Mouse (Mus musculus) CH12.LX (cell line): ENCODE data around the gene Mrps35. TPM values are rescaled to one million over a fixed set of nuclear protein-coding genes. Genes with fewer than 3 reads are reported as not detected.

Source experiments
- DNase-seq: peaks from one replicate; pipeline ENCODE4 v3.0.0-alpha.2; 2013; ENCODE audit errors: extremely low read depth
- H3K27ac ChIP-seq: 2 replicates; pipeline ENCODE4 v1.5.1; 2012; ENCODE audit warnings: low read depth, mild to moderate bottlenecking, control low read depth, moderate library complexity; ENCODE audit not compliant: insufficient read depth
- H3K27me3 ChIP-seq: replicated peaks from 2 replicates; pipeline ENCODE3; 2012; ENCODE audit warnings: inconsistent platforms
- H3K36me3 ChIP-seq, 2 experiments: replicated peaks in 1 of 2; 2 replicates each; pipeline versions ENCODE3 to v1.6.1; 2012; ENCODE audit warnings: inconsistent platforms in 1 of 2, low read length in 1 of 2, mild to moderate bottlenecking in 1 of 2, mixed read lengths in 1 of 2, moderate library complexity in 1 of 2; ENCODE audit not compliant: control insufficient read depth in 1 of 2, insufficient read depth in 1 of 2
- H3K4me1 ChIP-seq, 2 experiments: 2 replicates each; pipeline ENCODE4 v1.6.1; 2012; ENCODE audit warnings: inconsistent platforms in 1 of 2, moderate library complexity in 1 of 2; ENCODE audit not compliant: insufficient read depth in 2 of 2, control insufficient read depth in 1 of 2
- H3K4me2 ChIP-seq: 2 replicates; pipeline ENCODE4 v1.6.1; 2012; ENCODE audit warnings: low read depth, mild to moderate bottlenecking, control low read depth; ENCODE audit not compliant: poor library complexity, insufficient read depth, severe bottlenecking
- H3K4me3 ChIP-seq, 3 experiments: fragments of 150-350 bp in 1 of 3; sonication (generic) in 1 of 3; replicated peaks in 1 of 3; 2 replicates each; pipeline versions ENCODE3 to v1.5.1; 2011 to 2012; ENCODE audit warnings: low read depth in 2 of 3, low read length in 2 of 3, mild to moderate bottlenecking in 2 of 3, moderate library complexity in 2 of 3, control low read depth in 1 of 3, improper control_type of control experiment in 1 of 3, inconsistent platforms in 1 of 3, mixed read lengths in 1 of 3; ENCODE audit not compliant: poor library complexity in 1 of 3
- H3K79me2 ChIP-seq: replicated peaks from 2 replicates; pipeline ENCODE4 v1.6.1; 2012; ENCODE audit warnings: mild to moderate bottlenecking, moderate library complexity; ENCODE audit not compliant: control insufficient read depth, poor library complexity, insufficient read depth, severe bottlenecking; ENCODE audit errors: extremely low read depth
- H3K9ac ChIP-seq: 2 replicates; pipeline ENCODE4 v1.6.1; 2012; ENCODE audit warnings: low read depth, mild to moderate bottlenecking, control low read depth, moderate library complexity; ENCODE audit not compliant: insufficient read depth
- H3K9me3 ChIP-seq: replicated peaks from 2 replicates; pipeline ENCODE3; 2012; ENCODE audit warnings: low read length, inconsistent platforms, mixed read lengths
- BHLHE40 ChIP-seq: IDR thresholded peaks from 2 replicates; pipeline ENCODE4 v1.6.1; 2011; ENCODE audit warnings: mild to moderate bottlenecking, low read depth, low read length, improper control_type of control experiment
- CHD1 ChIP-seq: IDR thresholded peaks from 2 replicates; pipeline ENCODE4 v1.6.1; 2012; ENCODE audit warnings: low read depth, low read length, improper control_type of control experiment, inconsistent platforms
- CHD2 ChIP-seq: IDR thresholded peaks from 2 replicates; pipeline ENCODE4 v1.6.1; 2011; ENCODE audit warnings: low read length, improper control_type of control experiment
- E2F4 ChIP-seq: IDR thresholded peaks from 2 replicates; pipeline ENCODE4 v1.6.1; 2011; ENCODE audit warnings: low read depth, low read length, improper control_type of control experiment; ENCODE audit not compliant: insufficient replicate concordance
- EP300 ChIP-seq: IDR thresholded peaks from 2 replicates; pipeline ENCODE4 v1.6.1; 2011; ENCODE audit warnings: low read length, improper control_type of control experiment
- ETS1 ChIP-seq: conservative IDR thresholded peaks from 2 replicates; pipeline ENCODE4 v1.6.1; 2012; ENCODE audit warnings: low read depth, mild to moderate bottlenecking, inconsistent platforms, low read length, improper control_type of control experiment, moderate library complexity
- GABPA ChIP-seq: IDR thresholded peaks from 2 replicates; pipeline ENCODE4 v1.6.1; 2012; ENCODE audit warnings: low read depth, low read length, improper control_type of control experiment, inconsistent platforms; ENCODE audit not compliant: insufficient replicate concordance
- JUN ChIP-seq: IDR thresholded peaks from 2 replicates; pipeline ENCODE4 v1.6.1; 2011; ENCODE audit warnings: low read depth, mild to moderate bottlenecking, low read length, improper control_type of control experiment, moderate library complexity; ENCODE audit not compliant: insufficient read depth
- MAFK ChIP-seq: IDR thresholded peaks from 2 replicates; pipeline ENCODE4 v1.6.1; 2011; ENCODE audit warnings: low read length, improper control_type of control experiment; ENCODE audit not compliant: insufficient replicate concordance
- MAX ChIP-seq: IDR thresholded peaks from 2 replicates; pipeline ENCODE4 v1.6.1; 2011; ENCODE audit warnings: low read length, improper control_type of control experiment
- MEF2A ChIP-seq: IDR thresholded peaks from 2 replicates; pipeline ENCODE4 v1.6.1; 2014; ENCODE audit warnings: low read depth, mild to moderate bottlenecking, inconsistent platforms, low read length, improper control_type of control experiment, borderline replicate concordance
- MYC ChIP-seq: IDR thresholded peaks from 2 replicates; pipeline ENCODE4 v1.6.1; 2011; ENCODE audit warnings: low read depth, mild to moderate bottlenecking, improper control_type of control experiment, low read length
- NELFE ChIP-seq: IDR thresholded peaks from 2 replicates; pipeline ENCODE4 v1.6.1; 2011; ENCODE audit warnings: low read depth, low read length, improper control_type of control experiment
- PAX5 ChIP-seq: IDR thresholded peaks from 2 replicates; pipeline ENCODE4 v1.6.1; 2012; ENCODE audit warnings: low read length, inconsistent platforms, mixed read lengths
- RCOR1 ChIP-seq: conservative IDR thresholded peaks from 2 replicates; pipeline ENCODE4 v1.6.1; 2012; ENCODE audit warnings: low read depth, mild to moderate bottlenecking, inconsistent platforms, low read length, improper control_type of control experiment
- TBP ChIP-seq: conservative IDR thresholded peaks from 2 replicates; pipeline ENCODE4 v1.6.1; 2011; ENCODE audit warnings: low read depth, low read length, improper control_type of control experiment
- TCF12 ChIP-seq: IDR thresholded peaks from 2 replicates; pipeline ENCODE4 v1.6.1; 2014; ENCODE audit warnings: low read depth, mild to moderate bottlenecking, inconsistent platforms, low read length, improper control_type of control experiment
- UBTF ChIP-seq: IDR thresholded peaks from 2 replicates; pipeline ENCODE4 v1.6.1; 2012; ENCODE audit warnings: low read depth, mild to moderate bottlenecking, inconsistent platforms, low read length, improper control_type of control experiment, moderate library complexity
- USF1 ChIP-seq: IDR thresholded peaks from 2 replicates; pipeline ENCODE4 v1.6.1; 2014; ENCODE audit warnings: low read depth, mild to moderate bottlenecking, inconsistent platforms, low read length, improper control_type of control experiment
- ZC3H11A ChIP-seq: IDR thresholded peaks from 2 replicates; pipeline ENCODE4 v1.6.1; 2012; ENCODE audit warnings: low read depth, mild to moderate bottlenecking, inconsistent platforms, low read length, improper control_type of control experiment
- ZKSCAN1 ChIP-seq: IDR thresholded peaks from 2 replicates; pipeline ENCODE4 v1.6.1; 2012; ENCODE audit warnings: low read depth, inconsistent platforms, low read length, improper control_type of control experiment, borderline replicate concordance
- ZNF384 ChIP-seq: IDR thresholded peaks from 2 replicates; pipeline ENCODE4 v1.6.1; 2012; ENCODE audit warnings: low read depth, low read length, improper control_type of control experiment, inconsistent platforms
- dilution Hi-C: fragments of 300-500 bp; cut with MboI; formaldehyde crosslinking; loops from 2 replicates; pipeline ENCODE4 v1.14.3; 2020; ENCODE audit warnings: low sequenced_read_pairs; ENCODE audit not compliant: extremely low pct_unique_long_range_greater_than_20kb, extremely low pct_ligation_motif_present
- in situ Hi-C: fragments of 300-500 bp; cut with MboI; formaldehyde crosslinking; loops from 3 replicates; pipeline ENCODE4 v1.14.3; 2019; ENCODE audit warnings: low sequenced_read_pairs, low pct_ligation_motif_present, low pct_unique_long_range_greater_than_20kb, mixed read lengths
- polyA plus RNA-seq: library from polyadenylated mRNA; unstranded; fragments of >175 nt; gene quantifications from 2 replicates; pipeline ENCODE4 v1.2.1, GENCODE M21; 2012; ENCODE audit warnings: low read depth; ENCODE audit not compliant: insufficient read length
- total RNA-seq, 2 experiments: library from RNA; depleted of rRNA; stranded (reverse); fragments of 300-350 nt in 1 of 2; fragments of >200 nt in 1 of 2; gene quantifications; 2 replicates each; pipeline ENCODE4 v1.2.3; 2012 to 2014

Mrps35 gene
- total and polyA plus RNA-seq, 3 experiments = 36.6 to 141 (median 84.2) TPM

GRCm38 (mm10) chr6:147075808-147076387 is 33.3 kb downstream of the Mrps35 start:
- no peak overlapping the region for H3K27ac ChIP-seq
- DNase-seq = no peak
- H3K27me3 ChIP-seq = no peaks in the 10 kb centered on the region
- H3K9me3 ChIP-seq = no peaks in the 10 kb centered on the region
- peaks cover 22 to 52% of the 10 kb centered on the region in 2 experiments for H3K36me3 ChIP-seq
- H3K79me2 ChIP-seq = no peaks in the 10 kb centered on the region
- H3K4me1 ChIP-seq = peaks cover 10 to 34% of the 10 kb centered on the region in 2 experiments
- H3K4me2 ChIP-seq = no peak overlapping the region
- no peak overlapping the region for H3K4me3 ChIP-seq
- dilution Hi-C loops = no loop called here
- no peak overlapping the region for H3K9ac ChIP-seq
- TF ChIP-seq PAX5 = no peak
- TF ChIP-seq CHD2 = no peak
- TF ChIP-seq TCF12 = no peak
- TF ChIP-seq EP300 = no peak
- no peak for TF ChIP-seq GABPA
- no peak for TF ChIP-seq MAFK
- no peak for TF ChIP-seq MEF2A
- no peak for TF ChIP-seq UBTF
- TF ChIP-seq NELFE = no peak
- no peak for TF ChIP-seq MYC
- no peak for TF ChIP-seq ETS1
- no peak for TF ChIP-seq RCOR1
- in situ Hi-C loops = no loop called here

GRCm38 (mm10) chr6:147076878-147077277 is 34.3 kb downstream of the Mrps35 start:
- peaks cover 15 to 43% of the 10 kb centered on the region in 2 experiments for H3K36me3 ChIP-seq
- H3K4me3 ChIP-seq = no peak overlapping the region
- H3K9ac ChIP-seq = no peak overlapping the region
- H3K4me1 ChIP-seq = peaks cover 10 to 32% of the 10 kb centered on the region in 2 experiments
- no peaks in the 10 kb centered on the region for H3K9me3 ChIP-seq
- no peak overlapping the region for H3K27ac ChIP-seq
- in situ Hi-C loops (no loop called here), dilution Hi-C loops (no loop called here)
- no peak for DNase-seq
- H3K4me2 ChIP-seq = no peak overlapping the region
- no peaks in the 10 kb centered on the region for H3K79me2 ChIP-seq
- no peaks in the 10 kb centered on the region for H3K27me3 ChIP-seq
- no peak for TF ChIP-seq TBP

- Histone ChIP-seq H3K27ac (no peak overlapping the region), H3K36me3 (peaks cover 15 to 24% of the 10 kb centered on the region in 2 experiments), H3K9ac (no peak overlapping the region), H3K27me3 (no peaks in the 10 kb centered on the region), H3K4me2 (no peak overlapping the region), H3K79me2 (no peaks in the 10 kb centered on the region), H3K9me3 (no peaks in the 10 kb centered on the region), H3K4me1 (peaks cover 0 to 15% of the 10 kb centered on the region in 2 experiments; a peak in 2 of 4 replicates), H3K4me3 (no peak overlapping the region)
- in situ Hi-C loops (no loop called here), dilution Hi-C loops (no loop called here)
- TF ChIP-seq BHLHE40 (no peak), TBP (no peak), MAX (no peak), ZC3H11A (no peak), TCF12 (no peak), CHD1 (no peak), JUN (no peak), GABPA (no peak), ZKSCAN1 (no peak), MEF2A (no peak), USF1 (no peak), E2F4 (no peak), ZNF384 (no peak), CHD2 (no peak), PAX5 (no peak)
- no peak for DNase-seq
Observed at GRCm38 (mm10) chr6:147079919-147080318, 37.4 kb downstream of the Mrps35 start.
